Mouse (Mus musculus) WW6 (cell line): Measurements from ENCODE around the gene 1110051M20Rik.
"Not testable (repeated sequence)": the region's sequence is repeated elsewhere in the genome, so short reads cannot be mapped to it uniquely, and the experiment has no call there.

ENCODE experiments used
- DNase-seq: peaks from one replicate; pipeline ENCODE4 v3.0.0-alpha.2; 2013; ENCODE audit warnings: low read depth, low spot score

1110051M20Rik gene

DNA sequence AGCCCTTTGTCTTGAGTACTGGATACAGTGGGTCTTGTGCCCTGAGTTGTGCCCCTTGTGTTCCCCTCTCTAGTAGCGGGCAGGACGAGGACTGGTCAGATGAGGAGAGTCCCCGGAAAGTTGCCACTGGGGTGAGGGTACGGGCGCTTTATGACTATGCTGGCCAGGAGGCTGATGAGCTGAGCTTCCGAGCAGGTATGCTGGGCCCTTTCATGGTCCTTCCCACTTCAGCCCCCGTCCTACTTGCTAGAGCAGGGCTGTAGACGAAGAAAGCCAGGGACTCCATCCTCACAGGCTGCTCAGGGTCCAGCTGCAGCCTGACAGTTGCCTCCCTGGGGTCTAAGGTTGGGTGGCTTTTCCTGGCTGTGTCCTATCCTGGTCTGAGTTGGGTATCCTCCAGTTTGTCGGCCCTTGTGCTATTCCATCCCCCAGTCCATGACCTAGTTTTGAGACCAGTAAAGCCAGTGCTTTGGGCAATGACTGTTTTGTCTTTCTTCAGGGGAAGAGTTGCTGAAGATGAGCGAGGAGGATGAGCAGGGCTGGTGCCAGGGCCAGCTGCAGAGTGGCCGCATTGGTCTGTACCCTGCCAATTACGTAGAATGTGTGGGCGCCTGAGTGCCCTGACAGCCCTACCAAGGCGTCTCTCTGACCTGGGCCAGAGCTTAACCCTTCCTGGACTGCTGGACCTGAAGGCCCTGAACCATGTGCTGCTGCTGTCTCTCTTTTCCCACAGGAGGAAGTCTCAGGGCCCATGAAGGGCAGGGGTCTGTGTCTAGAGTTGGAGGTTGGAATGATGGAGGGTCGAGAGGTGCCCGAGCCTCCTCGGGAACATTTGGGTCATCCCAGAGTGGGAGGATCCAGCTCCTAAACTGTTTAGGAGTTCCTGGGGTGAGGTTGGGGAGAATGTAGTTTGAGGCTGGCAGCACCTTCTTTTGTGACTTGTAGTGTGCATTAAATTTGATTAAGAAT lies 180.5 kb downstream of the 1110051M20Rik start:
- DNase-seq, result no peak

DNA sequence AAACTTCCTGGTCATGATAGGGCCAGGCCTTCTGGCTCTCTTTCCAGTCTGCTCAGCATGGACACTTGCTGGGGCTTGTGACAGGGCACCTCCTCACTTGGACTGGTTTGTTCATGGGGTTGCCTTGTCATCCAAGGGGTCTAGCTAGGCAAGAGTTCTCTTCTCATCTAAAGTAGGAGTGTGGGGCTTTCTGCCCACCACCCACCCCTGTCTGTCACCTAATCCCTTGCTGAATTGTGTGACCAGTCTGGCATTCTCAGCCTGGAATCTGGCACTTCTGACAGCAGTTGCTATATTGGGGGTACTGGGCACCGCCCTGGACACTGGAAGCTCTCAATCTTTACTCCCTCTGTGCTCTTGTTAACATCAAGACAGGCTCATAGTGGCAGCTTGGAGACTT lies 185.0 kb downstream of the 1110051M20Rik start:
- no peak for DNase-seq

DNA sequence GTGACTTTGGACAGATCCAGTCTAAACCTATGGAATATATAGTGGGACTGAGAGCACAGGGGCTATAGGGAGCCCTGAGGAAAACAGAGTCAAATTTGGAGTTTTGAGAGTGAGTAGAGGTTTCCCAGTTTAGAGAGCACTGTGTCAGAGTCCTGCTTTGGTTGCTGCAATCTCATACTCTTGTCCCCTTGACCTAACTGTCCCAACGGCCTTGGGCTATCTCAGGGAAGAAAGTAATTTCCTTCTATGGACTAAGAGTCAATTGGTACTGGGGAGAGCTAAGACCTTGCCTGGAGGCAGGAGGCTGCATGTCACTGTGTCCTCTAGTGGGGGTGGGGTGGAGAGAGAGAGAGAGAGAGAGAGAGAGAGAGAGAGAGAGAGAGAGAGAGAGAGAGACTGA lies 185.7 kb downstream of the 1110051M20Rik start:
- DNase-seq, result no peak

DNA sequence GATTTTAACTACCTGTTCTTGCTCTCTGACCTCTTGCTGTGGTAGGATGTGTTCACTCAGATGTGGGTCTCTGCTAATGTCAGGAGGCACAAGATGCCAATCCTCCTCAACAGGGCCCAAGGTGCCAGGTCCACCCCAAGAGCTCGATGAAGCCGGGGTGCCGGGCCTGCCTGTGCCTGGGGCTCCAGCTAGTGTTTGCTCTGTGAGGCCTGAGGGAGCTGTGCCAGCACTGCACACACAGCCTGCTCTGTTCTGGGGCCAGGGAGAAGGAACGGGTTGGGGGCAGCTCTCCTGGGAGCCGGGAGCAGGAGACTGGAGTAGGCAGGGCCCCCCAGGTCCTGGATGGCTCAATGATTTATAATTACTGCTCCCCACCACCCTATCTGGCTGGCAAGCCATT lies 186.4 kb downstream of the 1110051M20Rik start:
- no peak for DNase-seq

DNA sequence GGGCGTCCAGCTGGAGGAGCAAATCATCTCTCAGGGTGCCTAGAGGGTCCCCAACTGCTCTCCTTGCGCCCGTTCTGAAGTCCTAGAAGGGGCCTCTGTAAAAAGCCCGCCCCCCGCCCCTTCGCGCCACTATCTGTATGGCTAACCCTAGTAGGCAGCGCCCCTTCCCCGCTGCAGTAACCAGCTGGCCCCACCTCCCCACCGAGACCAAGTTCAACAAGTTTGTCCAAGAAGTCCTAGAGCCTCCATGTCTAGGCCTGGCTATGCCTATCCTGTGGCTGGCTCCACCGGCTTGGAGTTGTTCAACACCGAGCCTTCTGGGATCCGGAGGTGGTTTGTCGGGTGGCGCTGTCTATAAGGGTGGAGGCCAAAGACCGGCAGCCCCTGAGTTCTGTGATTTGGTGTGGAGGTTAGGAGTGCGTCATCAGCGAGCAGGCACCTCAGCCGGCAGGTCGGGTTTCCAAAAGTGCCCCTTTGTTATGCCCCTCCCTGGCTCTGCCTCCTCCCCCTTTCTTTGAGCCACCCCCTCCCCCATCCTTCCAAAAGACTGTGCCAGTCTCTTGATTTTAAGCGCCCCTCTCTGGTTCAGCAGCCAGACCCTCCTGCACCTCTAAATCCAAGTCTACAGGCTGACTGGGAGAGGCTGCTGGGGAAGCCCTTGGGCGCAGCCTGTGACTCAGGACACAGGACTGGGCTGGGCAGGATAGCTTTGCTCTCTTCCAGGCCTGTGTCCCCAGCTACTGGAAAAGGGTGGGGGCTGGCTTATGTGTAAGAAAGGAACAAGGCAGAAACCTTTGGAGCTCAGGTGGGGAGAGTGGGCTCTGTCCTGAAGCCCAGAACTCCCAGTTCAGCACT lies 187.2 kb downstream of the 1110051M20Rik start:
- peak; percentile 40 for DNase-seq

DNA sequence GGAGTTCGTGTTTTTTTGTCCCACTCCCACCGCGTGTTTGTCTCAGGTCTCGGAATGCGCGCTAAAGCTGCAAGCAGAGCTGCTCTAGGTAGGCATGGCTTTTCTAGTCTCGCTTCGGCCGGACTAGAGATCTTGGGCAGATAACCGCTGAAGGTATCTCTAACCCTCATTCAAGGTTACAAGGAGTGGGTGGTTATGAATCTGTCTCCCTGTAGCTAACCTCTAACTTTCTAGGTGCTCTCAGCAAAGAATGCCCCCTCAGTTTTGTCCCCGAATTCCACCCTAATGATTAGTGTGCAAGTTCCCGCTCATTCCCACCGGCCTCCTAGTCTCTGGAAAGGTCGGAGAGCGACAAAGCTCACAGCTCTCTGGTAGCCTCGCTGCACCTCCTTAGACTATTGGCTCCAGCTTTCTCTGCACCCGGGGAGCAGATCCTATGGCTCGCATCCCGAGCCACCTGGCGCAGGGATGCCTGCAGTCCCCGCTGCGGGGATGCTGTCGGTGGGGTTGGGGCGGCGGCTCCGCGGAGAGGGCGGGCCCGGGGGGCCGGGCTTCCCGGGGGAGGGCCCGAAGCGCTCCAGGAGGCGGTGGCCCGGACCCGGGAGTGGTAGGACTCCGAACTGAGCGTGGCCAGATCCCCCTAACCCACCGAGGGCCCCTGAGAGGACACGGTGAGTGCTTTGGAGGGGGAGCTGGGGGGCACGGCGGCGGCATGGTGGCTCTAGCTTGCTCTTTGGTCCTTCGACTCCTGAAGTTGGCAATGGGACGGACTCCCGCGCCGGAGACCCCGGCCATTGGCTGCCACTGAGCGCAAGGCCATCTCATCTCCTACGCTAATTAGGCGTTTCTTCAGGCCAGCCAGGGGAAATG lies 188.0 kb downstream of the 1110051M20Rik start:
- no peak for DNase-seq

DNA sequence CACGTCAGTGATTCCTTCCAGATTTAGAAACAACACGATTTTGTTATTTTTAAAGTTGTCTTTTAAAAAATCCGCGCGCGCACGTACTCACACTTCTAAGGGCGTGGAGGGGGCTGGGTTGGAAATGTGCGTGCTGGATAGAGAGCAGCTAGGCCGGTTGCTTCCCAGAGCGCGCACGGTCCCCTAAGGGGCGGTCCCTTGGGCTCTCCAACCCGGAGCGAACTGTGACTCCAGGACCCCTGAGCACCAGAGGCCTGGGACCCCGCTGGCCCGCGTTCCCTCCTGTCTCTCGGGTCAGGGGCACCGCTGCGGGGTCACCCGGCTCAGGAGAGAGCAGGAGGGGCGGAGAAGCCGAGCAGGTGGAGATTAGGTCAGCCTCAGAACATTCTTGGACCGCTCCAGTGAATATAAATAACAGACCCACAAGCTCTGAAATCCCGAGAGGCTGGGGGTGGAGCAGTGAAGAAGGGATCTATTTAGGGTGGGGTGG lies 188.8 kb downstream of the 1110051M20Rik start, which contains the start of gene Pacsin3:
Gene Pacsin3 (plus strand): TSS at position 294 of the 490 bp plus-strand sequence.
- no peak for DNase-seq

DNA sequence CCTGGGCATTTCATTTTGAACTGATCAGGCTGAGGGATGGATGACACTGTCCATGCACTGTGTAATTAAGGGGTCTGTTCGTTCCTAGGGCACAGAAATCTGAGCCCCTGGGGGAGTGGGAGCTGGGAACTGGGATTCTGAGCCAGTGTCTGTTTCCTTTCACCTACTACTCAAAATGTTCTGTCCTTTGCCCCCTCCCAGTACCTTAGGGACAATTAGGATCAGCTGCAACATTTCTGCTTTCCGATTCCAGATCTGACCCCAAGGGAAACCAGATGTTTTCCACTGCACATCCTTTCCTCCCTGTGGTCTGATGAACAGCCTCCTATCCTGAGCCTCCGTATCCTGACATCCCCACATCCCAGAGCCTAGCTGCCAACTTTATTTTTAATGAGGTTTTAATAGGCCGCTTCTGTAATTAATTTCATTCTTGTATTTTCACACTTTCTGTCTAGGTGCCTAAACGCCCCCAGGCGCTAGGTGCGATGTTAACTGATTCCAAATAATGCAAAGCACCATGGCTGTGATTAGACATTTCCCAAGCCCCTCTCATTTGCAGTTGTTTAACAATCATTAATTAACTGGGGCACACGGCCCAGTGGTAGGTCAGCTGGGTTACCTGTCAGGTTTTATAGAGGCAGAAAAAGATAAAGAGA lies 189.7 kb downstream of the 1110051M20Rik start:
- DNase-seq, result no peak

DNA sequence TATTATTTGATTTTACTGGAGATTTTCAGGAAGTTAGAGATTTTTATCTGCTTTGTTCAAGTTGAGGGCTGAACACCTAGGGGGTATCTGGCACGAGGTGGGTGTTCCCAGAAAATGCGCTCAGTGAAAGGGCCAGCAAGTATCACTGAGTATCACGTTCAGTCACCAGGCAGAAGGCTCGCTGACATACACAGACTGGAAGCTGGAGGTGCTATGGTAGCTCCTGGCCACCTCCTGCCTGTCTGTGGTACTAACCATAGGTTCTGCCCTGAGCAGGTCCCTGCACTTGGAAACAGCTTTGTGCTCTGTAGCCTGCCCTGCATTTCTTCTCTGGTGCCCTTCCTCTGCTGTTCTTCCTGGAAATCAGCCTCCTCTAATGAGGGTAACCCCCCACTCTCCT lies 192.0 kb downstream of the 1110051M20Rik start:
- no peak for DNase-seq

DNA sequence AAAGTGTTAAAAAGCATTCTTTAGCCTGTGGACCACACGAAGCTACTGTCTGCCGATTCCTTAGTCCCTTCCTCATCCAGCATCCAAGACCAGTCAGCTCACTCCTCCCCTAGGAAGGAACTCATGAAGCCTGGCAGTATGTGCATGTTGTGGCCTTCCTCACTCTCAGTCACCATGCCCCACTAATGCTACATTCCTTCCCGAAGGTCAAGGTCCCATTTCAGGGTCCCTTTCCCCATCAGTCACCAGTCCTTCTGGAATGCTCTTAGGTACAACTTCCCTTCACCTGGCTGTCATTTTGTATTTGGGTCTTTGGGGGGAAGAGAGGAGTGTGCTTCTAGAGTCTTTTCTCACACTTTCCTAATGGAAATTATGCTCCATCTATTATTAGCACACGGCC lies 192.5 kb downstream of the 1110051M20Rik start:
- DNase-seq, result no peak

DNA sequence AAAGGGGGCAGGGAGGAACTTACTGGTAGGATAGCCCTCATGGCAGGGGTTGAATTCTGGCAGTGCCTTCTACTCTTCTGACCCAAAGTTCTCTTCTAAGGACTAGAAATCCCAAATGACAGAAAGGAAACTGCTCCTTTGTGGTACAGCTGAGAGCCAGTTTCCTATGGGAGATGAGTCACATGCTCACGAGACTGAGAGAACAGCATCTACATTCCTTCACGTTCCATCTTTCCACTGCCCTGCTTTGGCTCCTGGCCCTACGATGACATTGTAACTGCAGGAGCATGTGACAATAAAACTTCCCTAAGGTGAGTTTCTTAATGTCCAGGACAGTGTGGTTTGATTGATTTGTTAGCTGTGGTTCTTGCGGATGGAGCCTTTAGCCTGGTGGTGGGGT lies 196.1 kb downstream of the 1110051M20Rik start:
- DNase-seq, result no peak

DNA sequence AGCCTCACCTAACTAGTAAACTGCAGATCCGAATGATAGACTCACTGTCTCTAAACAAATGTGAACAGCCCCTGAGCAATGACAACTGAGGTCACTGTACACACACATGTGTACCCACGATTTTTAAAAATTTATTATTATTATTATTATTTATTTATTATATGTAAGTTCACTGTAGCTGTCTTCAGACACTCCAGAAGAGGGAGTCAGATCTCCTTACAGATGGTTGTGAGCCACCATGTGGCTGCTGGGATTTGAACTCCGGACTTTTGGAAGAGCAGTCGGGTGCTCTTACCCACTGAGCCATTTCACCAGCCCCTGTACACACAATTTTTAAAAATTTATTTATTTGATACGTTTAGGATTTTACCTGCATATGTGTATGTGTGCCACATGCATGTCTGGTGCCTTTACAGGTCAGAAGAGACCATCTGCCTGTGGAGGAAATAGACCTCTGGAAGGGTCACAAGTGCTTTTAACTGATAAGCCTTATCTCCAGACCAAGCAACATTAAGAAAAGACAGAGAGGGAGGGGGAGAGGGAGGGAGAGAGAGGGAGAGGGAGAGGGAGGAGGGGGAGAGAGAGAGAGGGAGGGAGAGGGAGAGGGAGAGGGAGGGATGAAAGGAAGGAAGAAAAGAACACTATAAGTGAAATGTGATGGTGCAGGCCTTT lies 199.8 kb downstream of the 1110051M20Rik start:
- DNase-seq, result no peak

DNA sequence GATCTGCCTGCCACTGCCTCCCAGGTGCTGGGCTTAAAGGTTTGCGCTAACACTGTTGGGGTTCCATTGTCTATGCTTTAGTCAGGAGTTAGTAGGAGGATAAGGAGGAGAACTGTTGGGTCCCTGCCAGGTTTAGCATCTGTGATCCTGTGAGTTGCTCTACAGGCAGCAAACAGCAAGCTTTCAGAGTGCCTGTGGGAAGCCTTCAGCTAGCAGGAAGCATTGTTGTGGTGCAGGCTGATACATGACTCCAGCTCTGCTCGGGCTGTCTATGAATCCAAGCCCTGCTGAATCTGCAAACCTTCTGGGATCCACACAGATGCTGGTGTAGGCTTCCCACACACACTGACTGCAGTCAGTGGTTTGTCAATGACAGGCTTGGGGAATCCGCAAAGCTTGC lies 201.1 kb downstream of the 1110051M20Rik start:
- DNase-seq, result no peak

DNA sequence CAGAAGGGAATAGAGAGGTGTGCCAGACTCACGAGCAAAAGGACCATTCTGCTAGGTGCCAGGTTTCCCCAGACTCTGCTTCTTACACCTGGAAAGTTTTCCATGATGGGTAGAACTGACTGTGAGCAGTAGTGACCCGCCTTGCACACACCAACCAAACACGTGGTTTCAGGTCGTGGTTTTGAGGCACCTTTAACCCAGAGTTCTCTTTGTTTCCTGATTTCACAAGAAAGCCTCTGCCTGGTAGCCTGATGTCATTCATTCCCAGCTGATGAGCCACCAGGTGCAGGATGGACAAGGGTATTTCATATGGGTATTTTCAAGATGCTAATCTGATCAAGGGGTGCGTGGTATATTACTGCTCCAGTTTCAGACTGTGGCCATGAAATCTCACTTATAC lies 202.0 kb downstream of the 1110051M20Rik start:
- no peak for DNase-seq

DNA sequence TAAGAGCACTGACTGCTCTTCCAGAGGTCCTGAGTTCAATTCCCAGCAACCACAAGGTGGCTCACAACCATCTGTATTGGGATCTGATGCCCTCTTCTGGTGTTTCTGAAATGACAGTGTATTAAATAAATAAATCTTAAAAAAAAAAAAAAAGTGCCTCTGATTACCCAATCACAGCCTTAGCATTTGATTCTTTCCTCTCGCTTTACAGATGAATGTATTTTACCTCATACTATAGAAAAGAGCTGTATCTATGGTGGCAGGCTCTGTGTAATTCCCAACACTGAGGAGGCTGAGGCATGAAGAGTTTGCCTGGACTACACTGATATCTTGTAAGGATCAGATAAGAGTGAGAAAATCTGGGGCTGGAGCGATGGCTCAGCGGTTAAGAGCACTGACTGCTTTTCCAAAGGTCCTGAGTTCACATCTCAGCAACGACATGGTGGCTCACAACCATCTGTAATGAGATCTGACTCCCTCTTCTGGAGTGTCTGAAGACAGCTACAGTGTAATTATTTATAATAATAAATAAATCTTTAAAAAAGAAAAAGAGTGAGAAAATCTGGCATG lies 206.9 kb downstream of the 1110051M20Rik start:
- DNase-seq, result not testable (repeated sequence)

DNA sequence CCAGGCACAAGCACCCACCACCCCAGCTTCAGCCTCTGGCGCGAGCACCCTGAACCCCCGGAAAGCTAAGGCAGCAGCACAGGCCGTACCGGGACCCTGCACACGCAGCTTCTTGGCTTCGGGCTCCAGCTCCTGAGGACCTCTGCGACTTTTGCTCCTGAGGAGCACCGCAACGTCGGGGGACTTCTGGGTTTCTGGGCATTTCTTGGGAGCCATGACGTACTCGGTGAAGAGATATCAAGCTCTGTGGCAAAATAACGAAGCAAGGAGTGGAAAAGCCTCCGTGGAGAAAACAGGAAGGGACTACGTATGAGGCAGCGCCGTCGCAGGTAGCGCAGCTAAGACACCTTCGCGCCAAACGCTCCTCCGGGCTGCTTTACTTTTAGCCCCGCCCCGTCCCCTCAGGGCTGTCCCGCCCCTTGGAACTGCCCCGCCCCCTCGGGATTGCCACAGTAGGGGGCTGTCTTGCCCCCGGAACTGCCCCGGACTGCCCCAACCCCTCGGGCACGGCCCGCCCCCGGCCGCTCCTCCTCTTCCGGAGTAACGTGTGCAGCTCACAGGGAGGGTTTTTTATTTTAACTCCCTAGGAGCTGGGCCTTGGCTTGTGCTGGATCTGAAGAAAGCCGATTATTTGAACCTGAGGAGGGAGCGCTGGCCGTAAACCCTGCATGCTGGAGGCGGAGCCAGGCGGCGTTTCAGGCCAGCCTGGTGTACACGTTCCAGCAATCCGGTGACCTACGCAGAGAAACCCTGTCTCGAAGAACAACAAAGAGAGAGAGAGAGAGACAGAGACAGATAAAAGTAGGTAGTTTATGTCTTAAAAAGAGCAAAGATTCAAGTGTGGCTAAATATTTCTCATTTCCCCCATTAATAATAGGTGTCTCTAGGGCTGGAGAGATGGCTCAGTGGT lies 207.6 kb downstream of the 1110051M20Rik start, which contains the start of gene Ddb2:
Gene Ddb2 (minus strand): TSS at position 382 of the 910 bp plus-strand sequence.
- peak; percentile 90 for DNase-seq

DNA sequence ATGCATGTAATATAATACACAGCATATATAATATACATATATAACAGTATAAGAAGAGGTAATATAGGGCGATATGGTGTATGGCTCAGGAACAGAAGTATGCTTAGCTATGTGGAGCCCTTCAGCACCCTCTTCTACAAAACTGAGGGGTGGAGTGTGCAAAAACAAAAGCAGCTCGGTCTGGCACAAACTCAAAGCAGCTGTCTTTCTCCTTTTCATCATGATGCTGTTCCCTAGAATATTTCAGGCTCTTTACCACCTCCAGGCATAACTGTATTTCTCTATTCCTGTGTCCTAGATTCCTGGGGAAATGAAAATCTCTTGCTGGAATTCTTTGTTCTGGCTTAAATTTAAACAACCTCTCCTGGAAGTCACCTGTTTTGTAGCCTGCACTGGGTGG lies 214.8 kb downstream of the 1110051M20Rik start:
- DNase-seq, result no peak
